Comparison of ENCODE assay signal across 9 mouse cellular contexts in genomic region chr4:81726761-81727723, GRCm38 (mm10).
DNase-seq lines count a peak whose midpoint lies in the region; ATAC-seq and TF ChIP-seq lines count a peak whose summit lies in the region.
"Had no signal": no experiment of that assay in that cellular context is flagged by ENCODE, and none has a peak within 500 bp of the region (broad histone marks: within the 10 kb centered on the region; RNA-seq: fewer than 3 reads in every experiment).

No protein-coding gene starts in this region.

- H3K9ac ChIP-seq in heart, adult 2 months (ENCODE audit: low read depth, low read length): no peak overlapping the region
- H3K9ac ChIP-seq in heart, embryonic 15.5 days: no peak overlapping the region
- H3K9ac ChIP-seq in midbrain, embryonic 12.5 days (replicated peaks): no peak overlapping the region

- H3K9me3 ChIP-seq in heart, embryonic 15.5 days (replicated peaks): no peaks in the 10 kb centered on the region
- no peaks in the 10 kb centered on the region for H3K9me3 ChIP-seq in midbrain, embryonic 12.5 days

- H3K4me1 ChIP-seq in heart, adult 2 months (ENCODE audit: control insufficient read depth, insufficient read depth, low read length): no peaks in the 10 kb centered on the region
- peaks cover 10% of the 10 kb centered on the region; the same call in 1 of the 2 replicates for H3K4me1 ChIP-seq in cerebellum, adult 2 months (ENCODE audit: control insufficient read depth, insufficient read depth, low read length)
- H3K4me1 ChIP-seq in heart, embryonic 15.5 days (replicated peaks): peaks cover 17% of the 10 kb centered on the region
- H3K4me1 ChIP-seq in midbrain, embryonic 12.5 days: peaks cover 25% of the 10 kb centered on the region

- no peak for TF ChIP-seq EP300 in heart, adult 2 months (IDR thresholded peaks at IDR 0.05; ENCODE audit: insufficient read depth, low read depth, low read length)

- ATAC-seq in heart, embryonic 15.5 days (replicated peaks; ENCODE audit: insufficient number of reproducible peaks, insufficient read depth, low FRiP score, low read depth): no peak
- peak; percentile 85 for ATAC-seq in midbrain, embryonic 12.5 days (ENCODE audit: low FRiP score, low read depth)

- no peak overlapping the region for H3K4me3 ChIP-seq in heart, adult 2 months
- H3K4me3 ChIP-seq in cerebellum, adult 2 months (replicated peaks; ENCODE audit: insufficient read depth, low read depth, low read length): no peak overlapping the region
- no peak overlapping the region for H3K4me3 ChIP-seq in heart, embryonic 15.5 days
- no peak overlapping the region for H3K4me3 ChIP-seq in midbrain, embryonic 12.5 days

- intact Hi-C loops in heart, adult 2 months (cut with DNase I): loop anchor here (5.0 kb wide), 1 partner anchor 95 kb away; no protein-coding TSS in a partner anchor
- intact Hi-C loops in heart, postnatal 25 days (cut with DNase I): no loop called here

- no peak overlapping the region for H3K4me2 ChIP-seq in heart, embryonic 15.5 days
- H3K4me2 ChIP-seq in midbrain, embryonic 12.5 days (replicated peaks): peak overlapping the region; percentile 32

- TF ChIP-seq CTCF in heart, adult 2 months (IDR thresholded peaks at IDR 0.05): no peak
- TF ChIP-seq CTCF in cerebellum, adult 2 months (IDR thresholded peaks at IDR 0.05; ENCODE audit: borderline replicate concordance, insufficient read depth, low read depth, low read length): no peak; the same call in 1 of the 2 replicates

- peak; percentile 4 to 20 for DNase-seq in heart, adult 2 months
- DNase-seq in heart, postnatal 25 days (ENCODE audit: low spot score): no peak
- peak; percentile 84 to 94 for DNase-seq in cerebellum, adult 2 months
- DNase-seq in spleen, adult 18-20 months: no peak
- DNase-seq in thymus, postnatal 36 days: no peak
- DNase-seq in thymus, adult 18-20 months: no peak

- H3K36me3 ChIP-seq in heart, adult 2 months (ENCODE audit: control insufficient read depth, insufficient read depth, low read length): no peaks in the 10 kb centered on the region
- H3K36me3 ChIP-seq in heart, embryonic 15.5 days: no peaks in the 10 kb centered on the region
- H3K36me3 ChIP-seq in midbrain, embryonic 12.5 days: no peaks in the 10 kb centered on the region

- H3K27me3 ChIP-seq in heart, adult 2 months (ENCODE audit: control insufficient read depth, insufficient read depth, low read length): no peaks in the 10 kb centered on the region
- H3K27me3 ChIP-seq in cerebellum, adult 2 months (ENCODE audit: control insufficient read depth, insufficient read depth, low read length): no peaks in the 10 kb centered on the region
- no peaks in the 10 kb centered on the region for H3K27me3 ChIP-seq in heart, embryonic 15.5 days
- H3K27me3 ChIP-seq in midbrain, embryonic 12.5 days: no peaks in the 10 kb centered on the region
- H3K27me3 ChIP-seq: CH12.LX had no signal

- 60% methylated on average over 16 of the region's 16 CpGs for WGBS in heart, adult 2 months
- WGBS in cerebellum, adult 2 months: 12% methylated on average over 16 of the region's 16 CpGs
- WGBS in heart, embryonic 15.5 days: 59% methylated on average over 16 of the region's 16 CpGs
- 37% methylated on average over 16 of the region's 16 CpGs for WGBS in midbrain, embryonic 12.5 days

- H3K79me2 ChIP-seq in heart, adult 2 months (replicated peaks; ENCODE audit: control insufficient read depth, insufficient read depth, low read length): no peaks in the 10 kb centered on the region

- TF ChIP-seq POLR2A in heart, adult 2 months (IDR thresholded peaks at IDR 0.05; ENCODE audit: insufficient read depth, low read depth, low read length): no peak
- TF ChIP-seq POLR2A in cerebellum, adult 2 months (IDR thresholded peaks at IDR 0.05; ENCODE audit: borderline replicate concordance, insufficient read depth, low read length): no peak

- no peak overlapping the region; the same call in 1 of the 2 replicates for H3K27ac ChIP-seq in heart, adult 2 months
- H3K27ac ChIP-seq in cerebellum, adult 2 months (ENCODE audit: insufficient read depth, low read length): peak overlapping the region; percentile 98
- peak overlapping the region; percentile 63 for H3K27ac ChIP-seq in heart, embryonic 15.5 days
- peak overlapping the region; percentile 90 for H3K27ac ChIP-seq in midbrain, embryonic 12.5 days (replicated peaks)

Comparison
In these comparisons a context has a peak if more than half of its experiments do, and no peak if none do; other contexts are left out.
1. DNase-seq: peak in heart, adult 2 months (2 of 2) and cerebellum, adult 2 months (2 of 2); none in heart, postnatal 25 days (single experiment), spleen, adult 18-20 months (0 of 2), thymus, postnatal 36 days (0 of 2) and thymus, adult 18-20 months (0 of 2).